Mouse (Mus musculus): ENCODE data around the gene Slc35c1.

DNA sequence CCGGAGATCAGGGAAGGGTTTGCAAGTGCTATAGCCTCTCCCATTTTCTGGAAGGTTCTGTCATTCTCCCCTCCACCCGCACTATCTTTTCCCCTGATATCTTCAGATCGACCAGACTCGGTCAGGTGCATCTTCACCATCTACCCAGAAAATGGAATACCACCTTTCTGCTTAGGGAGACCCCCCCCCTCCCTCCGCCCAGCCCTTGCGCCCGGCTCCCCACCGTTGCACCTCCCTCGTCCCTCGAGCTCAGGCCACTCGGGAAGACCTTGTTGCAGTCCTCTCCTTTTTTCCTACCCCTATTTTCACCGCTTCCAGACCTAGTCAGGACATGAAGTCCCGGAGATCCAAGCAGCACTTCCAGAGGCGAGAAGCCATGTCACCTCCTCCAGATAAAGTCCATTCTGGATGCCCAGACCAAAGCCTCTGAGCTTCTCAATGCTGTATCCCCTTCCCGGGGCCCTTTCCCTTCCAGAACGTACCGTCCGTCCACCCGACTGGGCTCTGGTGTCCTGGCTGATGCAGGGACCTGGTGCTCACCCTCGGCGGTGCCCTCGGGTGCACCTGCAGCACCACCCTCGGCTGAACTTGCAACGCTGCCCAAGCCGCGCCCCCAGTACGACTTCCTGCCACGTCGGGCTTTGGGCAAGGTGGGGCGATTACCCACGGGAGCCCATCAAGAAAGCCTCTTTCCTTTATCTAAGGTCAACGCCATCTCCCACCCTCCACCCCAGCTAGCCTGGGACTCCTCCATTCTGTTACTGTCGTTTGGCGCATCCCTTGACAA lies at the start of gene Slc35c1:
- TF ChIP-seq GATA1 (IDR thresholded peaks at IDR 0.05; ENCODE audit: borderline replicate concordance, low read length): no peak
- TF ChIP-seq TAL1 (conservative IDR thresholded peaks at IDR 0.05; ENCODE audit: low read depth, low read length): no peak
- no peak for TF ChIP-seq CTCF (IDR thresholded peaks at IDR 0.05; ENCODE audit: low read depth, low read length)
- TF ChIP-seq GATA2 (IDR thresholded peaks at IDR 0.05; ENCODE audit: borderline replicate concordance, low read depth, low read length): no peak
- TF ChIP-seq POLR2AphosphoS5 (IDR thresholded peaks at IDR 0.05; ENCODE audit: insufficient replicate concordance, low read depth, low read length): no peak
